Mouse (Mus musculus) MEL (cell line): ENCODE measurements at regions not wholly inside any gene's neighbourhood (a gene's known extent, or its start where the extent isn't known, plus 50 kb on each side); places are given as distances from the start of the nearest gene placed in this dataset.

Experiments used
- CHD2 ChIP-seq: IDR thresholded peaks from 2 replicates; pipeline ENCODE4 v1.6.1; 2011; ENCODE audit warnings: low read length, improper control_type of control experiment
- CTCF ChIP-seq, 3 experiments: IDR thresholded peaks in 2 of 3; conservative IDR thresholded peaks in 1 of 3; 2 replicates each; pipeline ENCODE4 v1.5.1; 2011 to 2012; ENCODE audit warnings: low read length in 3 of 3, low read depth in 2 of 3, mild to moderate bottlenecking in 2 of 3, improper control_type of control experiment in 1 of 3, inconsistent platforms in 1 of 3, mixed read lengths in 1 of 3, moderate library complexity in 1 of 3; ENCODE audit not compliant: control insufficient read depth in 1 of 3, insufficient read depth in 1 of 3, poor library complexity in 1 of 3, severe bottlenecking in 1 of 3
- E2F4 ChIP-seq: IDR thresholded peaks from 2 replicates; pipeline ENCODE4 v1.6.1; 2011; ENCODE audit warnings: low read depth, low read length, improper control_type of control experiment, borderline replicate concordance
- EP300 ChIP-seq, 2 experiments: IDR thresholded peaks; 2 replicates each; pipeline ENCODE4 v1.6.1; 2011; ENCODE audit warnings: improper control_type of control experiment in 2 of 2, low read length in 2 of 2, low read depth in 1 of 2, mild to moderate bottlenecking in 1 of 2
- GABPA ChIP-seq: IDR thresholded peaks from 2 replicates; pipeline ENCODE4 v1.6.1; 2012; ENCODE audit warnings: low read depth, mild to moderate bottlenecking, inconsistent platforms, low read length, improper control_type of control experiment, moderate library complexity
- GATA1 ChIP-seq: IDR thresholded peaks from 2 replicates; pipeline ENCODE4 v1.6.1; 2011; ENCODE audit warnings: low read depth, low read length, improper control_type of control experiment
- HCFC1 ChIP-seq: IDR thresholded peaks from 2 replicates; pipeline ENCODE4 v1.6.1; 2012; ENCODE audit warnings: low read depth, mild to moderate bottlenecking, inconsistent platforms, low read length, improper control_type of control experiment, moderate library complexity
- MAFK ChIP-seq: IDR thresholded peaks from 2 replicates; pipeline ENCODE4 v1.6.1; 2011; ENCODE audit warnings: low read depth, mild to moderate bottlenecking, low read length, improper control_type of control experiment, borderline replicate concordance
- MAX ChIP-seq: IDR thresholded peaks from 2 replicates; pipeline ENCODE4 v1.6.1; 2011; ENCODE audit warnings: low read length, improper control_type of control experiment
- SIN3A ChIP-seq: IDR thresholded peaks from 2 replicates; pipeline ENCODE4 v1.6.1; 2012; ENCODE audit warnings: low read length, improper control_type of control experiment, inconsistent platforms
- TAL1 ChIP-seq: IDR thresholded peaks from 2 replicates; pipeline ENCODE4 v1.6.1; 2012; ENCODE audit warnings: mild to moderate bottlenecking, inconsistent platforms, low read length, moderate library complexity, mixed read lengths
- USF2 ChIP-seq, 2 experiments: IDR thresholded peaks; 2 replicates each; pipeline ENCODE4 v1.6.1; 2011 to 2012; ENCODE audit warnings: improper control_type of control experiment in 2 of 2, low read length in 2 of 2, borderline replicate concordance in 1 of 2, inconsistent platforms in 1 of 2, low read depth in 1 of 2, mild to moderate bottlenecking in 1 of 2; ENCODE audit not compliant: insufficient read depth in 1 of 2
- ZC3H11A ChIP-seq: IDR thresholded peaks from 2 replicates; pipeline ENCODE4 v1.6.1; 2012; ENCODE audit warnings: low read depth, mild to moderate bottlenecking, inconsistent platforms, low read length, improper control_type of control experiment

DNA sequence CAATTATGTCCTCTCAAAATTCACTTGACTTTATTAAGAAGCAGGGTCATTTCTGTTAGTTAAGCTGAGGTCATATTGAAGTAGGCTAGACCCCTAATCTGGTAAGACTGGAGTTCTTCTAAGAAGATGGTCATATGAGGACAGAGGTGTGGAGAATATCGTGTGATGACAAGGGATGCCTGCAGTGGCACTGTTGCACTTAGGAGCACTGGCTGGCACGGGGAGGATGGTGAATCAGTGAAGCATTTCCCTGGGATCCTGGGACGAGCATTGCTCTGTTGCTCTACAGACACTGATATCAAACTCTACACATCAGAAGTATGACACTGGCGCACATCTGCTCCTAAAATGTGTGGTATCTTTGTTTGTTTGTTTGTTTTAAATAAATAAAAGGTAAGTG, 493.6 kb downstream of the Slc4a3 start:
- no peak for TF ChIP-seq ZC3H11A
- no peak for TF ChIP-seq SIN3A
- no peak for TF ChIP-seq EP300 (IDR thresholded peaks at IDR 0.05; ENCODE audit: low read depth in 1 of 2, low read length in 2 of 2)
- no peak for TF ChIP-seq MAFK
- no peak for TF ChIP-seq GATA1
- no peak for TF ChIP-seq MAX
- TF ChIP-seq TAL1, result no peak
- no peak for TF ChIP-seq USF2 (IDR thresholded peaks at IDR 0.05; ENCODE audit: borderline replicate concordance in 1 of 2, insufficient read depth in 1 of 2, low read depth in 1 of 2, low read length in 2 of 2)
- no peak for TF ChIP-seq CTCF (IDR thresholded peaks at IDR 0.05 in 2 of 3, conservative IDR thresholded peaks at IDR 0.05 in 1 of 3; ENCODE audit: control insufficient read depth in 1 of 3, insufficient read depth in 1 of 3, low read depth in 2 of 3, low read length in 3 of 3, poor library complexity in 1 of 3, severe bottlenecking in 1 of 3)
- no peak for TF ChIP-seq E2F4
- no peak for TF ChIP-seq GABPA
- no peak for TF ChIP-seq CHD2
- TF ChIP-seq HCFC1, result no peak
